Mouse (Mus musculus): ENCODE results near the gene Prmt9. TPM values are rescaled to one million over a fixed set of nuclear protein-coding genes. Genes with fewer than 3 reads are reported as not detected.

Prmt9 gene
- polyA plus RNA-seq, 1 experiment from 2014 or later, result 16.7 TPM

DNA sequence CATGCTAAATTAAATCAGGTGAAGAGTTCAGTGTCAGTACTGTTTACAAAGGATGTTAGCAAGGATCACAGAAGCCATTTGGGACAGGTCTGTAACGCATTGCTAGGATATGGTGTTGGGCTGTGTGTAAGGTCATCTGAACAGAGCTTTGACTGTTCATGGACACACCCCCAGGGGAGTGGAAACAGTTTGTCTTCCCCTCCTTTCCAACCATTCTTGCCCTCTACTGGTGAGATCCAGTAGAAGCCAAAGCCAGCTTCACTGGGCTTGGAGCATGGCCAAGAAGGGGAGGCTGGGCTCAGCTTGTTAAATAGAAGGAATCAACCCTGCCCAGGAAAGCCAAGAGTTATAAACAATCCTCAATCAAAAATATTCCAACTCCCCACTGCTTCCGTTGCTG lies 68.7 kb downstream of the Prmt9 start:
- Histone ChIP-seq H3K27ac (ENCODE audit: low read length) (no peak overlapping the region), H3K9ac (ENCODE audit: low read length) (no peak overlapping the region), H3K9me3 (replicated peaks; ENCODE audit: control insufficient read depth, low read length) (no peaks in the 10 kb centered on the region), H3K36me3 (ENCODE audit: control insufficient read depth, insufficient read depth, low read length) (no peaks in the 10 kb centered on the region), H3K4me3 (replicated peaks; ENCODE audit: low read length) (no peak overlapping the region), H3K4me1 (ENCODE audit: control insufficient read depth, insufficient read depth, low read length) (0 out of 2 replicates have a peak, but pooled peaks cover 8% of the 10 kb centered on the region), H3K27me3 (ENCODE audit: control insufficient read depth, insufficient read depth, low read length) (no peaks in the 10 kb centered on the region), H3K4me2 (ENCODE audit: low read depth, low read length) (no peak overlapping the region)
- 28% methylated on average over 2 of the region's 2 CpGs for WGBS
- ATAC-seq (ENCODE audit: insufficient read depth, low FRiP score), result no peak

DNA sequence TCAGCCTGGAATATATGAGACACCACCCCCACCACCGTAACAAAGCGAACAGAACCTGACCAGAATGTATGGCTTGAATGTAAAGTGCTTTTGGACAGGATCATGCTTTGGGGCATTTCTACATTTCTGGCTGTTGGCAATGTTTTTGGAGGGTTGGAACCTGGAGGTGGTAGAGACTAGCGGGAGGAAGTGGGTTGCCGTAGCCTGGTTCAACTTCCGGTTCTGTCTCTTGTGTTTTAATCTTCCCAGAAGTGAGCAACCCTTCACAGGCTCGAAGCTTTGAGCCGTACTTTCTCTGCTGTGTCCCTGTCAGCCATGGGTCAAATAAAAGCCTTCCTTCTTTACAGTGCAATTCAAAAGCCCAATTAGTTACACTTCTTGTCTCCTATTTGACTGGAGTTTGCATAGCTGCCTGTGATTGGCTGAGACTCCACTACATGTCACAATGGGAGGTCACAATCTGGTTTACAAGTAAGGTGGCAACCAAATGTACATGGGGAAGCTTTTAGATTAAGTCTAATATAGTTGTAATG lies 74.5 kb downstream of the Prmt9 start:
- Histone ChIP-seq H3K4me3 (replicated peaks; ENCODE audit: low read length) (no peak overlapping the region), H3K9me3 (replicated peaks; ENCODE audit: control insufficient read depth, low read length) (no peaks in the 10 kb centered on the region), H3K4me1 (ENCODE audit: control insufficient read depth, insufficient read depth, low read length) (no peaks in the 10 kb centered on the region), H3K9ac (ENCODE audit: low read length) (no peak overlapping the region), H3K4me2 (ENCODE audit: low read depth, low read length) (no peak overlapping the region), H3K27ac (ENCODE audit: low read length) (no peak overlapping the region), H3K36me3 (ENCODE audit: control insufficient read depth, insufficient read depth, low read length) (no peaks in the 10 kb centered on the region), H3K27me3 (ENCODE audit: control insufficient read depth, insufficient read depth, low read length) (no peaks in the 10 kb centered on the region)
- 89% methylated on average over 7 of the region's 7 CpGs for WGBS
- no peak for ATAC-seq (ENCODE audit: insufficient read depth, low FRiP score)

DNA sequence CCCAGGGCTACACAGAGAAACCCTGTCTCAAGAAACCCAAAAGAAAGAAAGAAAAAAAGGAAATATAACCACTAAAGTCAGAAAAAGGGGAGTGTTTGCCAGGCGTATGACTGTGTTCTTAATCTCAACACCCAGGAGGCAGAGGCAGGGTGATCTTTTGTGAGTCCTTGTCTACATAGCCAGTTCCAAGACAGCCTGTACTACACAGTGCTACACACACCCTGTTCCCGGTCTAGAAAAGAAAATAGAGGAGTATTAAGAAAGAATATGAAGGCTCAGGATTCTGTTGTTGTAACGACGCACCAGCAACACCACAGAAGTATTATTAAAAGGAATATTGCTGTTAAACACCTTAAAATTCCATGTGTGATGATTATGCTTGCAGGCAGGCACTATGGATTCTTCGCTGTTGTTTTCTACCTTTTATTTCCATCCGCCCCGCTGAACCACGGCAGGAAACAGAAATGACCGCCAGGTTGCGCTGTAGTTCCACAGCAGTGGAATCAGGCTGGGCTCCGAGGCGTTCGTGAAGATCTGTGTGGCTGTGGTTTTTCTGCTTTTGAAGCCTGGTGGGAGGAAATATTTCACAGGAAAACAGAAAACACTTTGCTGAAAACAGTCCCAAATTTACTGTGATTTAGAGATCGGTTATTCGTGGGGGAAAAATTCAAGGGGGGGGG lies 80.8 kb downstream of the Prmt9 start:
- WGBS, result 15% methylated on average over 15 of the region's 15 CpGs
- H3K27ac ChIP-seq (ENCODE audit: low read length), result no peak overlapping the region
- peak; percentile 83 for ATAC-seq (ENCODE audit: insufficient read depth, low FRiP score)
- H3K4me2 ChIP-seq (ENCODE audit: low read depth, low read length), result no peak overlapping the region
- 0 out of 2 replicates have a peak, but pooled peaks cover 3% of the 10 kb centered on the region for H3K4me1 ChIP-seq (ENCODE audit: control insufficient read depth, insufficient read depth, low read length)
- H3K4me3 ChIP-seq (replicated peaks; ENCODE audit: low read length), result no peak overlapping the region
- no peaks in the 10 kb centered on the region for H3K27me3 ChIP-seq (ENCODE audit: control insufficient read depth, insufficient read depth, low read length)
- H3K9me3 ChIP-seq (replicated peaks; ENCODE audit: control insufficient read depth, low read length), result no peaks in the 10 kb centered on the region
- H3K36me3 ChIP-seq (ENCODE audit: control insufficient read depth, insufficient read depth, low read length), result no peaks in the 10 kb centered on the region
- no peak overlapping the region for H3K9ac ChIP-seq (ENCODE audit: low read length)

DNA sequence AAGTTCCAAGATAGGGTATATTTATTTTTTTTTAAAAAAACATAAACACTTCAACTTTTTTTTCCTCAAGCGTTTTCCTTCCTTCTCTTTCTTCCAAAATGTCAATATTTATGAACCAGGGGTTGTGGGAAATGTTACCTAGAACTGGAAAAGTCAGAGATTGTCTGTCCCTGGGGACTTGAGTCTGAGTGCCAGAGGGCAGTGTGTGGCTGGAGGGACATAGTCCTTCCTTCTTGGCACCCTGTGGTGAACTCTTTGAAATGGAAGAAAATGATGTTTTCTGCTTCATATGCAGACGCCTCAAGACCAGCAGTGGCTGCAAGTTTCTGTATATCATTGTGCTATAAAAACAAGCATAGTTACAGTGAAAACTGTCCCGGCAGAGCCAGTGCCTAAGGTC lies 81.5 kb downstream of the Prmt9 start:
- no peak overlapping the region for H3K4me3 ChIP-seq (replicated peaks; ENCODE audit: low read length)
- H3K9ac ChIP-seq (ENCODE audit: low read length), result no peak overlapping the region
- H3K9me3 ChIP-seq (replicated peaks; ENCODE audit: control insufficient read depth, low read length), result no peaks in the 10 kb centered on the region
- no peak for ATAC-seq (ENCODE audit: insufficient read depth, low FRiP score)
- no peak overlapping the region for H3K4me2 ChIP-seq (ENCODE audit: low read depth, low read length)
- H3K4me1 ChIP-seq (ENCODE audit: control insufficient read depth, insufficient read depth, low read length), result 0 out of 2 replicates have a peak, but pooled peaks cover 3% of the 10 kb centered on the region
- no peak overlapping the region for H3K27ac ChIP-seq (ENCODE audit: low read length)
- no peaks in the 10 kb centered on the region for H3K36me3 ChIP-seq (ENCODE audit: control insufficient read depth, insufficient read depth, low read length)
- no peaks in the 10 kb centered on the region for H3K27me3 ChIP-seq (ENCODE audit: control insufficient read depth, insufficient read depth, low read length)
- WGBS, result 38% methylated on average over 3 of the region's 3 CpGs

Other genes starting within 250 kb of the Prmt9 start
- 32.8 and 33.4 TPM in 2 replicates for gene Arhgap10, start 31.4 kb upstream of the Prmt9 start, polyA plus RNA-seq (2015; fragmentation: Nextera tagmentation; extraction: Ambion mirVana)
- gene Tmem184c, start 61.3 kb downstream of the Prmt9 start, polyA plus RNA-seq (2015; fragmentation: Nextera tagmentation; extraction: Ambion mirVana), result 24.3 and 26.4 TPM in 2 replicates
- 26.0 and 28.7 TPM in 2 replicates for gene Ednra, start 175.1 kb downstream of the Prmt9 start, polyA plus RNA-seq (2015; fragmentation: Nextera tagmentation; extraction: Ambion mirVana)